Mouse (Mus musculus): ENCODE data around the gene Trpm8. TPM values are rescaled to one million over a fixed set of nuclear protein-coding genes. Genes with fewer than 3 reads are reported as not detected.

The Trpm8 gene
- polyA plus RNA-seq, 1 experiment: not detected

DNA sequence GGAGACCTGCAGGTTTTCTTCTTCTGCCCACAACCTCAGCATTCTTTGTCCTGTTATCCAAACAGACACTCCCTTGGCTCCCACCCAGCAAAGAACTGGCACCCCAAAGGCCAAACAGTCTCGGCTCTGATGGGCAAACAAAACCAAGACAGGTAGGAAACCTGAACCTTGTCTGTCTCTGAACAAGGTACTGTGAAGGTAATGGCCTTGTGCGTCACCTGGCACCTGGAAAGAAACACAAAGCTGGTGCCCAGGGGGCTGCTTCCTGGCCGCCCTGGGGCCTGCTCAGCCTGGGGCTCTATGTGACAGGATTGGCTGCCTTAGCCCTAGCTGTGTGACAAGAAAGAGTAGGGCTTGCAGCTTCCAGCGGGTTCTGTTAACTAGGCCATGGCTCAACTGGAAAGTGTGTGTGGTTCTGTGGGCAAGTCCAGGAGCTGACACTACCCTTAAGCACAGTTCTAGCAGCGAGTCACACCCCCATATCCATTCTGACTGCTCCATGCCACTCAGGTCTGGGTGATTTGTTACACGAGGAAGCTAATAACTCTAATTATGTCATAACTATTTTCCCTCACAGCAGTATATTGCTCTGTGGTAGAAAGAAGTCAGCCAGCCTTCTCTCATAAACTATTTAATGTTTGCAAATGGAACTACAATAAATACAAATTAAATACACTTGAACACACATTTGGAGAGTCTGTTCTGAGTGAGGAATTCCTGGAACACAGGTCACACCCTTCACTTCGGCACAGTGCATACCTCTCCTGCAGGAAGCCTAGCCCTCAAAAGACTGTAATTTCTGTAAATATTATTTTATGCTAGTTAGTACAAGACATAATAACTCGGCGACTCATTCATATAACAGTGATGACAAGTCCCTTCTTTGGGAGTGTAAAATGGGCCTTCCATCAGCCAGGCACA, 160.0 kb downstream of the Trpm8 start:
- Histone ChIP-seq H3K4me3 (ENCODE audit: extremely low read depth, insufficient read depth, insufficient read length) (no peak overlapping the region), H3K27ac (ENCODE audit: insufficient read depth, low read length) (no peak overlapping the region), H3K27me3 (ENCODE audit: control insufficient read depth, insufficient read depth, low read length) (no peaks in the 10 kb centered on the region), H3K4me1 (ENCODE audit: control insufficient read depth, insufficient read depth, insufficient read length) (no peaks in the 10 kb centered on the region; the same call in 1 of the 2 replicates), H3K36me3 (ENCODE audit: control insufficient read depth, insufficient read depth, low read length) (no peaks in the 10 kb centered on the region)
- 78% methylated on average over 9 of the region's 9 CpGs for WGBS
- no peak for TF ChIP-seq POLR2A (IDR thresholded peaks at IDR 0.05; ENCODE audit: low read depth, low read length)
- TF ChIP-seq CTCF (IDR thresholded peaks at IDR 0.05; ENCODE audit: extremely low read depth, insufficient read depth, insufficient read length, insufficient replicate concordance): no peak
- DNase-seq (ENCODE audit: low read depth in 1 of 2, low spot score in 2 of 2): no peak

Other genes starting within 250 kb of the Trpm8 start
- not detected in 2 replicates for gene Ugt1a10, start 222.3 kb upstream of the Trpm8 start, polyA plus RNA-seq (2012; rRNA removed)
- not detected in 2 replicates for gene Ugt1a9, start 206.9 kb upstream of the Trpm8 start, polyA plus RNA-seq (2012; rRNA removed)
- gene Ugt1a8, start 189.8 kb upstream of the Trpm8 start, polyA plus RNA-seq (2012; rRNA removed): not detected in 2 replicates
- 1.5 and 3.5 TPM in 2 replicates for gene Ugt1a7c, start 182.6 kb upstream of the Trpm8 start, polyA plus RNA-seq (2012; rRNA removed)
- gene Ugt1a6b, start 174.4 kb upstream of the Trpm8 start, polyA plus RNA-seq (2012; rRNA removed): 0.29 and 0.90 TPM in 2 replicates
- gene Ugt1a6a, start 142.9 kb upstream of the Trpm8 start, polyA plus RNA-seq (2012; rRNA removed): 0.44 and 1.0 TPM in 2 replicates
- not detected in 2 replicates for gene Ugt1a5, start 111.6 kb upstream of the Trpm8 start, polyA plus RNA-seq (2012; rRNA removed)
- gene Ugt1a2, start 77.1 kb upstream of the Trpm8 start, polyA plus RNA-seq (2012; rRNA removed): 0.13 and 0.15 TPM in 2 replicates
- 1.3 and 2.3 TPM in 2 replicates for gene Dnajb3, start 71.9 kb upstream of the Trpm8 start, polyA plus RNA-seq (2012; rRNA removed)
- 0.22 TPM in 1 of 2 replicates, not detected in the other for gene Ugt1a1, start 65.7 kb upstream of the Trpm8 start, polyA plus RNA-seq (2012; rRNA removed)
- 0.23 and 0.42 TPM in 2 replicates for gene Mroh2a, start 50.7 kb upstream of the Trpm8 start, polyA plus RNA-seq (2012; rRNA removed)
- 33.6 and 47.2 TPM in 2 replicates for gene Hjurp, start within 50 bp of the Trpm8 start, polyA plus RNA-seq (2012; rRNA removed)
- gene Spp2, start 129.3 kb downstream of the Trpm8 start, polyA plus RNA-seq (2012; rRNA removed): 0.37 TPM in 1 of 2 replicates, not detected in the other
- not detected in 2 replicates for gene Glrp1, start 232.4 kb downstream of the Trpm8 start, polyA plus RNA-seq (2012; rRNA removed)

Measured in spleen, adult 2 months (tissue).